Mouse (Mus musculus): ENCODE measurements at regions not wholly inside any gene's neighbourhood (a gene's known extent, or its start where the extent isn't known, plus 50 kb on each side); places are given as distances from the start of the nearest gene placed in this dataset.

GRCm38 (mm10) chr17:85845059-85845458 is 157.0 kb upstream of the Six2 start:
- no peak for DNase-seq (ENCODE audit: low read depth, low spot score)

DNA sequence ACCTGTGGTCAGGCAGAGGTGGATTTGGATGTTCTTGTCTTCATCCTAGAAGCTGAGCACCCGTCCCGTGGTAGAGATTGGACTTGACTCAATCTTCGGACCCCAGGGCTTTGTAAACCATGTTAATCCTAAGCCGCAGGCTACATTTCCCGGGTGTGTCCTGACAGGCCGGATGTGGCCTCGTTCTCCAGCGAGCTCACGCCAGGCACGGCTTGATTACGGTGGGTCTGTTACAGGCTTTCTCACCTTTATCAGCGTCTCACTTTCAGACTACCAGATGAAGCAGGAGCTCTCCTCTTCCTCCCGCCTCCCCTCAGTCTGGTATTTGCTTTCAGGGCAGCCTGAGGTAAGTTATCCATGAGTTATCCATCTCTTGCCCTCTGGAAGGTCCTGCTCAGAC is 156.4 kb upstream of the Six2 start:
- no peak for DNase-seq (ENCODE audit: low read depth, low spot score)

- DNase-seq (ENCODE audit: low read depth, low spot score) = no peak
These were observed 135.0 kb upstream of the Six2 start for GRCm38 (mm10) chr17:85823036-85823435.

GRCm38 (mm10) chr17:85821861-85822260 is 133.8 kb upstream of the Six2 start:
- no peak for DNase-seq (ENCODE audit: low read depth, low spot score)

GRCm38 (mm10) chr17:85818098-85818855 is 130.2 kb upstream of the Six2 start:
- DNase-seq (ENCODE audit: low read depth, low spot score) = no peak

DNA sequence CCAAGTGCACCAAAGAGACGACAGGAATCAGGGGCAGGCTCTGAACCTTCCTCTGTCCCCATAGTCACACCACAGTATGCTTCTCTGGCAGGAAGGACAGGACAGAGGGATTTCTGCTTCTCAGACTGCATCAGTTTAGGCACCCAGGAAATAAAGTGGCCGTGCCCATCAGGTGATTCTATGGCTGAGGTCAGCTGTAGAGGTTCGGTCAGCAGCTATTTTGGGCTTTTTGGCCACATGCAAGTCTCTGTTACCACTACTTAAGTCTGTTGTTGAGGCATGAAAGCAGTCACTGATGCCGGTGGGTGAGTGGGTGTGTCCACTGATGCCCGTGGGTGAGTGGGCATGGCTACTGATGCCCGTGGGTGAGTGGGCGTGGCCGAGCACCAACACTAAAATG is 128.4 kb upstream of the Six2 start:
- DNase-seq (ENCODE audit: low read depth, low spot score) = no peak

GRCm38 (mm10) chr17:85816056-85816455 is 128.0 kb upstream of the Six2 start:
- DNase-seq (ENCODE audit: low read depth, low spot score) = no peak

GRCm38 (mm10) chr17:85808580-85808979 is 120.5 kb upstream of the Six2 start:
- no peak for DNase-seq (ENCODE audit: low read depth, low spot score)

DNA sequence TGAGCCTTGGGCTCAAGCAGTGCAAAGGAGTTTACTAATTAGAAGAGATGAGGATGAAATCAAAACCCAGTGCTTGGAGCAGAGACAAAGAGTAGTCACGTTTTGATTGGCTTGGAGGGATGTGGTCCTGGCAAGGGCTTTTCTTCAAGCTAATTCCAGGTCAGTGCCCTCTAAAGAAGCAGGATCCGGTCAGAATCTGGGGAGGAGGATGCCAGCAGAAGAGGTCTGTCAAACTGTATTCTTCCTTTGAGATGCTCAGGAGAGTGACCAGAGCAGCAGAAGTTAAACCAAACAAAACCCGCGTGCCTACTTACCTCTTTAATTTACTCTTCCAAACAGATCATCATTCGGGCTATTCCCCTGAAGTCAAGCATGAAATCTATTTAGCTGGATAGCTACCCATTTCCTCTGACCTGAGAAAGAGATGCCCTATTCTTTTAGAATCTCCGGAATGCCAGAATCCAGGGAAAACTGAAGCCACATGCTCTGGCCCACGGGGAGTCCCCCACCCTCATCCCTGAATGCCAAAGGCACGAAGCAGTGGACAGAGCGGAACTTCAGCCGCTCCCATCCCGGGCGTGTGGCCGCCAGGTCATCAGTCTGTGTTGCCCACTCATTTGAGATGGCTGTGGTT is 117.8 kb upstream of the Six2 start:
- no peak for DNase-seq (ENCODE audit: low read depth, low spot score)

DNA sequence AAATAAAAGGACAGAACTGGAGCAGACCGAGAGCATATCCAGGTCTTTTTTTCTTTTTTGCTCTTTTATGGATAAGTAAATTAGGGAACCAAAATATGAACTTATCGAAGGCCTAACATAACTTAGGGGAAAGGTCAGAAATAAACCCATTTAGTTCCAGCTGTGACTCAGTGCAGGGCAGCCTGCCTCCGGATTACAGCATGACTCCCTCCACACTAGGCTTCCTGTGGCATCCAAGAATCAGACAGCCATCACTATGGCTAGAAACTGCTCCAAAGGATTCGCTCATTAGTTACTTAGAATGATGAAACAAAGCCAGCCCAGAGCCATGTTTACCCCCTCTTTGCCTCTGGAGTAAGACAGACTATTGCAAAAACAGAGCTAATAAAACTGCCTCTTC is 116.6 kb upstream of the Six2 start:
- no peak for DNase-seq (ENCODE audit: low read depth, low spot score)

- DNase-seq (ENCODE audit: low read depth, low spot score) = no peak
These were observed 113.7 kb upstream of the Six2 start for GRCm38 (mm10) chr17:85801734-85802133.

- no peak for DNase-seq (ENCODE audit: low read depth, low spot score)
These were observed 113.1 kb upstream of the Six2 start for GRCm38 (mm10) chr17:85801079-85801605.

- DNase-seq (ENCODE audit: low read depth, low spot score) = no peak
These were observed 112.4 kb upstream of the Six2 start for GRCm38 (mm10) chr17:85800357-85801078.

- DNase-seq (ENCODE audit: low read depth, low spot score) = no peak
These were observed 111.8 kb upstream of the Six2 start for GRCm38 (mm10) chr17:85799865-85800356.

- DNase-seq (ENCODE audit: low read depth, low spot score) = no peak
These were observed 111.2 kb upstream of the Six2 start for GRCm38 (mm10) chr17:85799081-85799864.

DNA sequence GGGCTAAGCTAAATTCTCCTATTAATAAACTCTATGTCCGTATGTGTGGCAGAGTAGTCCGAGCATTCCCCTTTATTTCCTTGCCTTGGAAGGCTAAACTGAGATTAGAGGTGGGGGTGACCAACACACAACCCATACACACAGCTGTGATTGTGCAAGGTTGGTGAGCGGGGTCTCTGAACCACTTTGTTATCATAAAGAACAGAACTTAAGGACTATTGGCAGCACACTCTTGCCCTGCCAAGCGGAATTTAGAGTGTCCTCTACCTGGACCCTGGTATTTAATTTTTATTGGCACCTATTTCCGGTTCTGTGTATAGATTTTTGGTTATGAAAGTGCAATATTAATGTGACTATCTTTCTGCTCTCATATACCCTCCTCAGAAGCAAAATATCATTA is 109.7 kb upstream of the Six2 start:
- DNase-seq (ENCODE audit: low read depth, low spot score) = no peak

GRCm38 (mm10) chr17:85795820-85796219 is 107.7 kb upstream of the Six2 start:
- no peak for DNase-seq (ENCODE audit: low read depth, low spot score)

- no peak for DNase-seq (ENCODE audit: low read depth, low spot score)
These were observed 97.7 kb upstream of the Six2 start for GRCm38 (mm10) chr17:85785625-85786294.

GRCm38 (mm10) chr17:85780477-85780876 is 92.4 kb upstream of the Six2 start:
- DNase-seq (ENCODE audit: low read depth, low spot score) = no peak

GRCm38 (mm10) chr17:85776876-85777275 is 88.8 kb upstream of the Six2 start:
- DNase-seq (ENCODE audit: low read depth, low spot score) = no peak

DNA sequence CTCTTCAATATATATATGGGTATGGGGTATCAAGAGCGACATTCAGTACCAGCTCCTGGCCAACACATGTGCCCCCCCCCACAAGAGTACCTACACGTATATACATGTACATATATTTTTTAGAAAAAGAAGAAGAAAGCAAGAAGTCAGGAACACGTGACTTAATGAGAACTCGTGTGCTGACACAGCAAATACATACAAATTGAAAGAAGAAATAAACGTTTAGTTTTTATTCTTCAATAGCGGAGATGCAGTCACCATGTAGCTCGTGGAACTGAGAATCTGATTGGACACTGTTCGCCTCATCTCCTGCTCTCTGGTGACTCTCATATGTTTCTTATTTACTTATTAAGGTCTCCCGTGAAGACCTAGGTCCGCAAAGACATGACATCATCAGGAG is 80.3 kb upstream of the Six2 start:
- no peak for DNase-seq (ENCODE audit: low read depth, low spot score)
